Mouse (Mus musculus): Measurements from ENCODE around the gene Trhde.

GRCm38 (mm10) chr10:114370804-114371203 lies 431.3 kb downstream of the Trhde start:
- TF ChIP-seq CTCF (conservative IDR thresholded peaks at IDR 0.05; ENCODE audit: insufficient read depth, insufficient read length, low read depth, low read length) (no peak), POLR2A (IDR thresholded peaks at IDR 0.05; ENCODE audit: low read depth, low read length) (no peak)

All from kidney, adult 2 months (tissue).